Mouse (Mus musculus) T-helper 2 cell (primary cell): ENCODE measurements around the gene Defb26.

Source experiments
- in situ Hi-C: fragments of 300-600 bp; cut with MboI, MseI; formaldehyde crosslinking; loops from one replicate; pipeline ENCODE4 v1.15.1; 2025; ENCODE audit warnings: high pct_unique_total_duplicates

The Defb26 gene

GRCm38 (mm10) chr2:152470973-152471372 is 40.5 kb downstream of the Defb26 start:
- in situ Hi-C loops: no loop called here

- in situ Hi-C loops: no loop called here
Measured at GRCm38 (mm10) chr2:152464570-152465150, 46.8 kb downstream of the Defb26 start, which contains the start of gene Defb23. Defb23 (minus strand) TSS chr2:152464620.

- in situ Hi-C loops: no loop called here
Measured at GRCm38 (mm10) chr2:152459241-152459640, 52.3 kb downstream of the Defb26 start.
